Mouse (Mus musculus) heart, postnatal 4 days (tissue): ENCODE measurements at regions not wholly inside any gene's neighbourhood (a gene's known extent, or its start where the extent isn't known, plus 50 kb on each side); places are given as distances from the start of the nearest gene placed in this dataset.
A peak's percentile ranks its signal among the peaks of the same experiment; 100 is the strongest.

Experiments used
- DNase-seq: peaks from one replicate; pipeline ENCODE4 v3.0.0; 2021

GRCm38 (mm10) chr3:49504581-49504980 is 252.5 kb downstream of the Pcdh18 start:
- no peak for DNase-seq

- no peak for DNase-seq
These were observed 254.8 kb downstream of the Pcdh18 start for GRCm38 (mm10) chr3:49502351-49502750.

GRCm38 (mm10) chr3:49485105-49485504 is 272.0 kb downstream of the Pcdh18 start:
- DNase-seq = peak; percentile 8
